Mouse (Mus musculus) v-Abl transformed pro-B cells (cell line): Measurements from ENCODE around the gene Gas1.

Experiments
- in situ Hi-C, 2 experiments: fragments of 400-800 bp; cut with MboI; formaldehyde crosslinking; loops; one replicate each; pipeline ENCODE4 v1.15.1; 2025; ENCODE audit not compliant: unreplicated experiment in 2 of 2

Gene Gas1

GRCm38 (mm10) chr13:60125501-60126305, 51.5 kb downstream of the Gas1 start:
- in situ Hi-C loops: no loop called here

GRCm38 (mm10) chr13:60125020-60125419, 52.1 kb downstream of the Gas1 start:
- in situ Hi-C loops: no loop called here

GRCm38 (mm10) chr13:60124456-60124855, 52.7 kb downstream of the Gas1 start:
- in situ Hi-C loops: no loop called here
